Mouse (Mus musculus) liver, adult 2 months (tissue): ENCODE measurements around the gene Actl6b. TPM values are rescaled to one million over a fixed set of nuclear protein-coding genes. Genes with fewer than 3 reads are reported as not detected.

Experiments used
- DNase-seq: peaks from one replicate; pipeline ENCODE4 v3.0.0-alpha.2; 2011; ENCODE audit warnings: low read depth, low spot score; ENCODE audit errors: extremely low read depth
- H3K27ac ChIP-seq: fragments of 200-500 bp; replicated peaks from 2 replicates; pipeline ENCODE4 v1.5.1; 2012; ENCODE audit warnings: low read depth, mild to moderate bottlenecking, control low read depth, inconsistent platforms, low read length; ENCODE audit not compliant: insufficient read depth
- H3K27me3 ChIP-seq: fragments of 200-500 bp; 2 replicates; pipeline ENCODE4 v1.6.1; 2012; ENCODE audit warnings: mild to moderate bottlenecking, moderate library complexity, low read length, inconsistent platforms; ENCODE audit not compliant: control insufficient read depth, insufficient read depth
- H3K36me3 ChIP-seq: fragments of 200-500 bp; 2 replicates; pipeline ENCODE4 v1.6.1; 2012; ENCODE audit warnings: low read length, inconsistent platforms; ENCODE audit not compliant: control insufficient read depth, insufficient read depth
- H3K4me1 ChIP-seq: fragments of 200-500 bp; 2 replicates; pipeline ENCODE4 v1.6.1; 2011; ENCODE audit warnings: low read length; ENCODE audit not compliant: control insufficient read depth, insufficient read depth
- H3K4me3 ChIP-seq: fragments of 200-500 bp; 2 replicates; pipeline ENCODE4 v1.5.1; 2011; ENCODE audit warnings: low read depth, mild to moderate bottlenecking, control low read depth, low read length, moderate library complexity; ENCODE audit not compliant: insufficient read depth
- H3K79me2 ChIP-seq: fragments of 200-500 bp; 2 replicates; pipeline ENCODE4 v1.6.1; 2012; ENCODE audit warnings: inconsistent platforms, mild to moderate bottlenecking, low read length, moderate library complexity; ENCODE audit not compliant: control insufficient read depth, insufficient read depth
- H3K9ac ChIP-seq: fragments of 200-500 bp; 2 replicates; pipeline ENCODE4 v1.6.1; 2012; ENCODE audit warnings: low read depth, mild to moderate bottlenecking, control low read depth, inconsistent platforms, low read length
- CTCF ChIP-seq: fragments of 200-500 bp; IDR thresholded peaks from 2 replicates; pipeline ENCODE4 v1.5.1; 2011; ENCODE audit warnings: low read depth, low read length, control low read depth
- POLR2A ChIP-seq: fragments of 200-500 bp; IDR thresholded peaks from 2 replicates; pipeline ENCODE4 v1.6.1; 2011; ENCODE audit warnings: low read length, control low read depth; ENCODE audit not compliant: insufficient read depth; ENCODE audit errors: extremely low read depth
- WGBS: fragments of 180-500 bp; shearing (Covaris S2); methylation state at CpG from one replicate; pipeline ENCODE4 v1.1.7; 2018; 5-methylcytosine and 5-hydroxymethylcytosine counted together
- polyA plus RNA-seq: library from polyadenylated mRNA; depleted of rRNA; stranded (reverse); fragments of >200 nt; gene quantifications from 2 replicates; pipeline ENCODE4 v1.2.3, GENCODE M21; 2012; rRNA removed
- total RNA-seq: library from RNA; depleted of rRNA; stranded (reverse); fragments of >200 nt; gene quantifications from 2 replicates; pipeline ENCODE4 v1.2.3, GENCODE M21; 2014; rRNA removed

Gene Actl6b
- not detected in 2 replicates for total RNA-seq
- not detected in 2 replicates for polyA plus RNA-seq

GRCm38 (mm10) chr5:137553411-137553837 is at the start of gene Actl6b:
Actl6b (plus strand) TSS chr5:137553517.
- Histone ChIP-seq H3K36me3 (no peaks in the 10 kb centered on the region), H3K9ac (no peak within 1 kb of the TSS), H3K4me3 (no peak within 1 kb of the TSS), H3K27me3 (peaks cover 10% of the 10 kb centered on the region), H3K27ac (no peak within 1 kb of the TSS), H3K4me1 (no peaks in the 10 kb centered on the region), H3K79me2 (no peaks in the 10 kb centered on the region)
- no peak for DNase-seq
- WGBS, result 3% methylated on average over 37 of the region's 37 CpGs
- TF ChIP-seq POLR2A (no peak), CTCF (no peak)

GRCm38 (mm10) chr5:137504041-137504440 is 49.3 kb upstream of the Actl6b start:
- H3K27me3 ChIP-seq, result no peaks in the 10 kb centered on the region
- WGBS, result 80% methylated on average over 6 of the region's 6 CpGs
- H3K4me3 ChIP-seq, result no peak overlapping the region
- H3K36me3 ChIP-seq, result no peaks in the 10 kb centered on the region
- H3K79me2 ChIP-seq, result no peaks in the 10 kb centered on the region
- no peak for DNase-seq
- H3K27ac ChIP-seq, result no peak overlapping the region
- H3K4me1 ChIP-seq, result peaks cover 5% of the 10 kb centered on the region
- 0 out of 2 replicates have a peak, but pooled peaks have one; percentile 13 for TF ChIP-seq CTCF
- no peak for TF ChIP-seq POLR2A
- no peak overlapping the region for H3K9ac ChIP-seq

- TF ChIP-seq CTCF (no peak), POLR2A (0 out of 2 replicates have a peak, but pooled peaks have one; percentile 18)
- Histone ChIP-seq H3K9ac (peak overlapping the region; percentile 99), H3K4me3 (peak overlapping the region; percentile 97), H3K79me2 (peaks cover 55% of the 10 kb centered on the region), H3K4me1 (peaks cover 15% of the 10 kb centered on the region), H3K27ac (peak overlapping the region; percentile 62; the same call in 1 of the 2 replicates), H3K27me3 (no peaks in the 10 kb centered on the region), H3K36me3 (no peaks in the 10 kb centered on the region)
- peak; percentile 33 for DNase-seq
- 1% methylated on average over 51 of the region's 52 CpGs for WGBS
Measured at GRCm38 (mm10) chr5:137510014-137510501, 43.3 kb upstream of the Actl6b start.

- Histone ChIP-seq H3K27me3 (no peaks in the 10 kb centered on the region), H3K9ac (peak overlapping the region; percentile 99), H3K4me1 (peaks cover 15% of the 10 kb centered on the region), H3K36me3 (no peaks in the 10 kb centered on the region), H3K4me3 (peak overlapping the region; percentile 97), H3K79me2 (peaks cover 59% of the 10 kb centered on the region), H3K27ac (peak overlapping the region; percentile 48)
- WGBS, result 1% methylated on average over 45 of the region's 83 CpGs
- no peak for DNase-seq
- no peak for TF ChIP-seq POLR2A
- TF ChIP-seq CTCF, result no peak
Measured at GRCm38 (mm10) chr5:137510573-137511390, 42.5 kb upstream of the Actl6b start.

GRCm38 (mm10) chr5:137511706-137512105 is 41.6 kb upstream of the Actl6b start:
- H3K27ac ChIP-seq, result no peak overlapping the region
- no peaks in the 10 kb centered on the region for H3K27me3 ChIP-seq
- H3K9ac ChIP-seq, result no peak overlapping the region
- H3K36me3 ChIP-seq, result no peaks in the 10 kb centered on the region
- H3K4me3 ChIP-seq, result no peak overlapping the region
- WGBS, result 74% methylated on average over 3 of the region's 3 CpGs
- peaks cover 15% of the 10 kb centered on the region for H3K4me1 ChIP-seq
- TF ChIP-seq POLR2A (no peak), CTCF (no peak)
- peaks cover 63% of the 10 kb centered on the region for H3K79me2 ChIP-seq
- DNase-seq, result no peak
